Mouse (Mus musculus) T-helper 2 cell (primary cell): Measurements from ENCODE around the gene Ptpre.
"Not testable (repeated sequence)": the region's sequence is repeated elsewhere in the genome, so short reads cannot be mapped to it uniquely, and the experiment has no call there.

ENCODE experiments used
- in situ Hi-C: fragments of 300-600 bp; cut with MboI, MseI; formaldehyde crosslinking; loops from one replicate; pipeline ENCODE4 v1.15.1; 2025; ENCODE audit warnings: high pct_unique_total_duplicates

Ptpre gene

DNA sequence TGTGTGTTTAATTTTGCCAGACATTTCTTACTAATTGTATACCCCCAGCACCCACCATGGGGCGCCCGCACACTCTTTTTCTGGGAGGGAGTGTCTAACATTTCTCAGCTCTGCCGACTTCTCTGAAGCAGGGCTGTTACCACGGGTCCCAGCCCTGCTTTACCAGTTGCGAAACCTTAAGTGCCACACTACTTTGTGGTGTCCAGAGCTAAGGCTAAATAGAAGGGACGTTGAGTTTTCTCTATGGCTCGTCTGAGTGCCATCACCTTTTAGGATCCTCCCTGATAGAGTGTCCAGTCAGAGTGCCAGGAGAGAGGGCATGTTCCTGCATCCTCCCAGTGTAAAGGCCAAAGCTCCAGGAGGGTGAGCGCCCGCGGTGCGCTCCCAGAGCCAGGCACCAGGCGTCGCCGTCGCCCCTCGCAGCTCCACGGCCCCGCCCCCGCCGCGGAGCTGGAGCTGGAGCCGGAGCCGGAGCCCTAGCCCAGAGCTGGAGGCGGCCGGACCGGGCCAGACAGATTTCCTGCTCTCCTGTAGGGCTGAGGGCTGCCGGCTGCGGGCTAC is at the start of gene Ptpre:
Gene Ptpre, plus strand, starts transcription at position 141 of the 561 bp plus-strand sequence.
- in situ Hi-C loops: loop anchor here (5.0 kb wide), 1 partner anchor 100 kb away; no protein-coding TSS in a partner anchor

- in situ Hi-C loops: loop anchor here (5.0 kb wide), 1 partner anchor 86 kb away; no protein-coding TSS in a partner anchor
Observed at GRCm38 (mm10) chr7:135488214-135488810, 49.0 kb upstream of the Ptpre start.

GRCm38 (mm10) chr7:135489724-135490499 is 47.4 kb upstream of the Ptpre start:
- in situ Hi-C loops: loop anchor here (5.0 kb wide), 1 partner anchor 88 kb away; no protein-coding TSS in a partner anchor

- in situ Hi-C loops: no loop called here
Observed at GRCm38 (mm10) chr7:135490500-135490886, 46.8 kb upstream of the Ptpre start.

DNA sequence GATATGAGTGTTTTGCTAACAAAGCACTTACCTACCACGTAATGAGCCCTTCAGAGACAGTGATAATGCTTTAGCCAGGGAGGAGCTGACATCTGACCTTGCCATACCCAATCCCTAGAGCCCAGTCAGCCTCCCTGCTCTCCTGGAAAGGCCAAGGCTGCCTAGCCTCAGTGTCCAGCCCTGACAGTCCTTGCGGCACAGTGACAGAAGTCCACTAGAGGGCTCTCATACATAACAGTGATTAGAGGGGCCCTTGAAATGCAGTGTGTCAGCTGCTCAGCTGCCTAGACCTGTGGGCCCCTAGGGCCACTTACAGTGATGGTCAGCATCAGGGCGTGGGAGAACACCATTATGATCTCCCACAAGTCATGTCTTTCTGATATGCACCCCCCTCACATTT is 42.0 kb upstream of the Ptpre start:
- in situ Hi-C loops: no loop called here

- in situ Hi-C loops: no loop called here
Observed at GRCm38 (mm10) chr7:135498565-135499186, 38.6 kb upstream of the Ptpre start.

- in situ Hi-C loops: no loop called here
Observed at GRCm38 (mm10) chr7:135499403-135499802, 37.9 kb upstream of the Ptpre start.

- in situ Hi-C loops: not testable (repeated sequence)
Observed at GRCm38 (mm10) chr7:135506506-135506905, 30.8 kb upstream of the Ptpre start.

DNA sequence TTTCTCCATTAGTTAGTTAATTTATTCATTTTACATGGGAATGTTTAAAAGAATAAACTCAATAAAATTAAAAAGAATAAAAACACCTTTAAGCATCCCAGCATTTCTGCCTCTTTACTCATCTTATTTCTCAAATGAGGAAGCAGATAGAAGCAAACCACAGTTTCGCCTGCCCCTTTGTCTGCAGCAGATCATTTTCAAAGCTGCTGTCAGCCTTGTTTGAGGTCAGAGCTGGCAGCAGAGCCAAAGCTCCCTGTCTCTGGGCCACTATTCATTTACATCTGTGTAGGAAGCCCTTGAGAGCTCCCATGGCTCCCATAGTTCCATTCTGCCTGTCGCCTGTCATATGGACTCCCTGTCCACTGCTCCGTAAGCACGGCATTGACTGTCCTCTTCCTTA is 28.7 kb upstream of the Ptpre start:
- in situ Hi-C loops: no loop called here

DNA sequence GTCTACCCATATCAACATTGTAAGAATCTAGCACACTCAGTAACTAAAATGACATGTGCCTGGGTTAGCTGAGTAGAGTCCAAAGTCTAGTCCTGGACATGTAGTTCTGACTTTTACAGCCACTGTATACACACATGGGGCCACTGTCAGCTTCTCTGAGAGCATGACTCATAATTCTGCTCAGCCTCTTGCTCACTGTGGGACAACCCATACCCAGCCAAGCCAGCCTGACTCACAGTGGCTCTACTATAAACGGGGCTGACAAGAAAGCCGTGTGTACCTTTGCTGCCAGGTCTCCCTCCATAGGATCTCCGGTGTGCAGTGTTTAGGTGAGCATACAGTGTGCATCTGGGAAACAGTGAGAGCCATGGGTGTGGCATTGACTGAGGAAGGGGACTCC is 28.0 kb upstream of the Ptpre start:
- in situ Hi-C loops: no loop called here

DNA sequence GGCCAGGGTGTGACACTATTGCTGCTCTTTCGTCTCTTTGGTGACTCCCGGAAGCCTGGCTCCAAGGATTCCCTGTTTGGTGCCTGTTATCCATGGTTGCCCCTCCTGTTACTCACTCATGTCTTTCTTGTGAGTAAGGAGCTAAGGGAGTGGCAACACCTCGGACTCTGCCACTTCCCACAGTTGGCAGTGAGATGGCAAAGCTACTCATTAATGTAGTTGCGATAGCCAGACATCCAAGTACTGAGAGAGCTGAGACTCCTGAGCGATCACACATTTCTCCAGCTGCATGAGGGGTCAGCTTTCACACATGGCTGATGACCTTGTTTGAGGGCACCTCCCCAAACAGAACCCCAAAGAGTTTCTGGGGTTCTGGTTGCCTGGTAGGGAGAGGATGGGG is 26.9 kb upstream of the Ptpre start:
- in situ Hi-C loops: no loop called here

- in situ Hi-C loops: no loop called here
Observed at GRCm38 (mm10) chr7:135511723-135512122, 25.6 kb upstream of the Ptpre start.

DNA sequence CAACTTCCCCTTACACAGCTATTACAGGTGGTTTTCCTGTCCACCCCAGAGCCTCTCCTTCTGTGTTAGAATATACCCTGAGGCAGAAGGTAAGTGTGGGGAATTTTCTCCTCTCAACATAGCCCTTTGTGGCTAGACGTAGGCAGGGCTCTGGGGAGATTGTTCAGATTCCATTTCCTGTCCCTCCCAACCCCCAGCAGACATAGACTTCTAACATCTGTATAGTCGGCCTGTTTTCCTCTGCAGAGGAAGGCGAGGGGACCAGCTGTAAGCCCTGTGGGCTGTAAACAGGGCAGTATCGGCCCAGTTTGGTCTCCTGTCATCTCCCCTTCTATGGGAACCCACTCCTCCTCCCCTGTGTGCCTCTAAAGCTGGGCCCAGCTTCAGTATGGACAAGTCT is 20.1 kb upstream of the Ptpre start:
- in situ Hi-C loops: no loop called here

DNA sequence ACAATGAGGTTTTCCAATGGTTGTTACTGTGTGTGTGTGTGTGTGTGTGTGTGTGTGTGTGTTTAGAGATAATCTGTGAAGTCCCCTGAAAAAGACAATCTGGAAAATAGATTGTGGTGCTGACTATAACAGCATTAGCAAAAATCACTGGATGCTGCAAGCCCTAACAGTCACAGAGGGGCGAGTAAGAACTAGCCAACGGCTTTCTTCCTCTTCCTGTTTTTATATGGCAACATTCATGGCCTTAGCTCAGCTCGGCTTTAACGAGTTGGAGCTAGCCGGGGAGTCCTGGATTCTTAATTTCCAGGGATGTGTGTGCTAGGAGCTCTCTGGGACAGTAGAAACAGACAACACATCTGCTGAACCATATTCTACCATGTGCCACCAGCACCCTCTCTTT is 17.0 kb upstream of the Ptpre start:
- in situ Hi-C loops: no loop called here

DNA sequence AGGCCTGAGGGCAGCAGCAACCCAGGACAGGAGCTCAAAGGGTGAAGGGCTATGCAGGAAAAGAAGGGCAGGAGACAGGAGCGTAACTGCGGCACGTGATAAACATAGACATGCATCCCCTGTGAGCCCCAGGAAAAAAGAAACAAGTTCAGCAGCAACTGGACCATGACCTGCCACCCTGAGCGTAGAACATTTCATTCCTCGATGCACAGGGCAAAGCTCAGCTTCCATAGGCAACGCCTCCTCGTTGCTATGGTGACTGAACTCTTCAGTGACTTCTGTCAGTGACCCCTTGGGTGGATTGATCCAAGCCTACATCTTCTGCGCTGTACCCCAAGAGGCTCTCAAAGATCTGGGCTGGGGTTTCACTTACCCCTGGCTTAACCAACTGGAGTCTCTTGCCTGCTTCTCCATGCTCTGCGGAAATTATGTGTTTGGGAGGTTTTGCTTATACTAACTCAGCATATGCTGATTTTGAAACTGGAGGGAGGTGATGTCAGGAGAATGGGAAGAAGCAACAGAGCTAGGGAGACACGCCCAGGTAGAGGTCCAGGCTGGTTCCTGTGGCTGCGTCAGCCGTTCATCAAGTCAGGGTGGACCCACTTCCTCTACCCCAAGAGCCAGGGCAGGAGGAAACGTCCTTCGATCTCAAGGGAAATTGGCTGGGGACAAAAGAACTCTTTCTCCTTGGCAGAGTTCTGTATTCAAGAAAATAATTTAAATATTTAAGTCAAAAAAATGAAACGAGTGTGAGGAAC is 15.3 kb upstream of the Ptpre start:
- in situ Hi-C loops: no loop called here

GRCm38 (mm10) chr7:135523981-135524380 is 13.3 kb upstream of the Ptpre start:
- in situ Hi-C loops: no loop called here

DNA sequence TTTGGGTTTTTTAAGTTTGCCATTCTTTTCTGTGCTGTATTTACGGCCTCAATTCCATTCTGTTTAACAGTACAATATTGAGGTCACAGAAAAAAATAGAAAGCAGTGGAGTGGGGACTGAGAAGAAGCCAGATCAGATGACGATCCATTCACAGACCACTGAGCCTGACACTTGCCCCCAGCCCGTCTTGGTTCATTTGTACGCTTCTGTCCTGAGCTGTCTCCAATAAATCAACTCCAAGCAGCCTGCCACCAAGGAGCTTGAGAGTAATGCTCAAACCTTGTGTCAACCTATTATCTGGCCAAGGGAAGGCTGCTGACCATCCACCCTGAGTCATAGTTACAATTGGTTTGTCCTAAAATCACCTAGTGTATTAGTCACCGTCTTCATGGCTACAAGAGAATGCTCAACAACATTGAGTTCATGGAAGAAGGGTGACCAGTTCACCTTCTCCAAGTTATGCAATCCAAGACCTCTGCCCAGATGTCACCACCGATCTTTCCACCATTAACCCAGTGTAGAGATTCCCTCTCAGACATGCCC is 12.8 kb upstream of the Ptpre start:
- in situ Hi-C loops: no loop called here

- in situ Hi-C loops: no loop called here
Observed at GRCm38 (mm10) chr7:135526574-135527152, 10.6 kb upstream of the Ptpre start.

GRCm38 (mm10) chr7:135527169-135527568 is 10.1 kb upstream of the Ptpre start:
- in situ Hi-C loops: no loop called here

- in situ Hi-C loops: no loop called here
Observed at GRCm38 (mm10) chr7:135528515-135528914, 8.8 kb upstream of the Ptpre start, which contains the start of gene Clrn3. Gene Clrn3, minus strand, starts transcription at chr7:135528654.

DNA sequence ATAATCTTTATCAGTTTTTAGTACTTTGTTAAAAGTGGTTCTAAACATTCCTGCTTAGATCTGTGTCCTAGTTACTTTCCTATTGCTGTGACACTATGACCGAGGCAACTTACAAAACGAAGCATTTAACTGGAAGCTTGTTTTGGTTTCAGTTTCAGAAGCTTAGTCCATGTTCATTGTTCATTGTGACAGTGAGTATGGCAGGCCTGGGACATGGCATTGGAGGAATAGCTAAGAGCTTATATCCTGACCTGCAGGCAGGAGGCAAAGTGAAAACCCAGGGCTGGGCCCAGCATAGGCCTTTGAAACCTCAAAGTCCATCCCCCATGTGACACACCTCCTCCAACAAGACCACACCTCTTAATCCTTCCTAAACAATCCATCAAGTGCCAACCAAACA is 8.2 kb upstream of the Ptpre start:
- in situ Hi-C loops: no loop called here
